Mouse (Mus musculus) stomach, postnatal 0 days (tissue): ENCODE measurements around the gene Klf15. TPM values are rescaled to one million over a fixed set of nuclear protein-coding genes. Genes with fewer than 3 reads are reported as not detected.

Experiments
- ATAC-seq: fragments of 200-750 bp; cut with Nextera tagmentation; 2 replicates; pipeline ENCODE4 v1.8.0; 2017; ENCODE audit not compliant: low FRiP score, low TSS enrichment
- DNase-seq: peaks from one replicate; pipeline ENCODE4 v3.0.0-alpha.2; 2016; ENCODE audit warnings: low spot score
- H3K27ac ChIP-seq: fragments of 300-500 bp; sonication (generic); replicated peaks from 2 replicates; pipeline ENCODE4 v1.5.1; 2014; ENCODE audit warnings: mild to moderate bottlenecking, control low read depth
- H3K27me3 ChIP-seq: fragments of 300-500 bp; sonication (generic); 2 replicates; pipeline ENCODE4 v1.6.1; 2014; ENCODE audit warnings: low read length; ENCODE audit not compliant: control insufficient read depth, insufficient read depth
- H3K36me3 ChIP-seq: fragments of 300-500 bp; sonication (generic); 2 replicates; pipeline ENCODE4 v1.6.1; 2014; ENCODE audit warnings: low read length, mixed read lengths; ENCODE audit not compliant: control insufficient read depth, insufficient read depth
- H3K4me1 ChIP-seq: fragments of 300-500 bp; sonication (generic); replicated peaks from 2 replicates; pipeline ENCODE4 v1.6.1; 2014; ENCODE audit warnings: antibody characterized with exemption; ENCODE audit not compliant: control insufficient read depth, insufficient read depth
- H3K4me2 ChIP-seq: fragments of 300-500 bp; sonication (generic); replicated peaks from 2 replicates; pipeline ENCODE4 v1.6.1; 2014; ENCODE audit warnings: low read depth, mild to moderate bottlenecking, control low read depth, moderate library complexity
- H3K4me3 ChIP-seq: fragments of 300-500 bp; sonication (generic); 2 replicates; pipeline ENCODE4 v1.5.1; 2014; ENCODE audit warnings: low read depth, low read length, control low read depth
- H3K9ac ChIP-seq: fragments of 300-500 bp; sonication (generic); 2 replicates; pipeline ENCODE4 v1.6.1; 2014; ENCODE audit warnings: mild to moderate bottlenecking, low read length, control low read depth, mixed read lengths
- H3K9me3 ChIP-seq: fragments of 300-500 bp; sonication (generic); 2 replicates; pipeline ENCODE4 v1.6.1; 2016; ENCODE audit warnings: low read length; ENCODE audit not compliant: control insufficient read depth
- CTCF ChIP-seq: IDR thresholded peaks from 2 replicates; pipeline ENCODE4 v1.5.1; 2016; ENCODE audit warnings: antibody characterized with exemption, low read depth, mild to moderate bottlenecking, moderate library complexity
- EP300 ChIP-seq: optimal IDR thresholded peaks from 2 replicates; pipeline ENCODE3; 2016; ENCODE audit warnings: antibody characterized with exemption
- WGBS: fragments of 180-500 bp; shearing (Covaris S2); extraction: QIAGEN DNeasy Blood & Tissue Kit; methylation state at CpG from one replicate; pipeline ENCODE4 v1.1.7; 2014; 5-methylcytosine and 5-hydroxymethylcytosine counted together
- polyA plus RNA-seq: library from polyadenylated mRNA; unstranded; fragments of >200 nt; fragmentation: Nextera tagmentation; extraction: Ambion mirVana; gene quantifications from 2 replicates; pipeline ENCODE4 v1.2.1, GENCODE M21; 2015

The Klf15 gene
- polyA plus RNA-seq, result 4.1 and 4.2 TPM in 2 replicates

DNA sequence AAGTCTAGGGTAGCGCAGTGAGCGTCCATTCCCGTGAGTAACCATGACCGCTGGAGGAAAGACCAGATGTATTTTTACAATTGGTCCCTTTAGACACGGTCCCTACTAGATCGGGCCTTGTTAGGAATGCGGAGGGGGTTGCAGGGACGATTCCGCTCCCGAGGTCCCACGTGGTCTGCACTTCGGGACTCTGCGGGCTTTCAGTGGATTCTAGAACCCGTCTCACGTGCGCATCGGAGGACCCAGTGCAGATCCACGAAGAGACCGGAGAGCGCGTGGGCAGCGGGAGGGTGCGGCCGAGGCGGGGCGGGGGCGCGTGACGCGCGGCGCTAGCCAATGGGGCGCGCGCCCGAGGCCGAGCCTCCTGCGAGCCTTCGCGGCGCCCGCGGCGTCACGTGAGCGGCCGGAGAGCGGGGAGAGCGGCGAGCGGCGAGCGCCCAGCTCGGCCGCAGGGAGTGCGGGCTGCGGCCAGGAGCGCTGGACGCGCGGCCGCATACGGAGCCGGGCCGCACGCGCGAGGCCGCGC, at the start of gene Klf15:
Gene Klf15 (plus strand): TSS at position 396 of the 526 bp plus-strand sequence.
- H3K27ac ChIP-seq, result peak within 1 kb of the TSS; percentile 71
- no peaks in the 10 kb centered on the region for H3K36me3 ChIP-seq
- H3K27me3 ChIP-seq, result peaks cover 3% of the 10 kb centered on the region; the same call in 1 of the 2 replicates
- WGBS, result 0% methylated on average over 54 of the region's 70 CpGs
- H3K9ac ChIP-seq, result peak within 1 kb of the TSS; percentile 76
- TF ChIP-seq EP300 (no peak), CTCF (no peak)
- H3K4me1 ChIP-seq, result no peaks in the 10 kb centered on the region
- ATAC-seq (peak; percentile 78), DNase-seq (peak; percentile 84)
- peak within 1 kb of the TSS; percentile 64 for H3K4me3 ChIP-seq
- H3K9me3 ChIP-seq, result no peaks in the 10 kb centered on the region
- H3K4me2 ChIP-seq, result peak within 1 kb of the TSS; percentile 100

DNA sequence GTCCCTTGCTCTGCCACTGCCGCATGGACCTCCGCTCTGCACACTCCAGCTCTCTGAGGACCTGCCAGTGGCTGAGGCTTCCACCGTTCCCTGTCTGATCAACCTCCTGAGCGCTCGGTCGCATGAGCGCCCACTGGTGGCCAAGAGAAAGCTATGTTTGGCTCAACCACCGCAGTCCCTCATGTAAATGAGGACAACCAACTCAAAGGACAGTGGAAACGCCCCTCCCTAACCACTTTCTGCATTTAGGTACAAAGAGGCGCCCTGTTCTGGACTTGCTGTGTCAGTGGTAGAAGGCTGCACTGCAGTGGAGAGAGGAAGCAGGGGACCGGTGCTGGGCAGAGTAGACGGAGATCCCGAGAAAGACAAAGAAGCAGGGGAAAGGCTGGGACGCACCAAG, 39.8 kb upstream of the Klf15 start:
- H3K9ac ChIP-seq, result no peak overlapping the region; the same call in 1 of the 2 replicates
- peak; percentile 76 for ATAC-seq
- 5% methylated on average over 14 of the region's 14 CpGs for WGBS
- peak overlapping the region; percentile 41 for H3K4me2 ChIP-seq
- H3K9me3 ChIP-seq, result no peaks in the 10 kb centered on the region
- no peaks in the 10 kb centered on the region for H3K4me1 ChIP-seq
- no peaks in the 10 kb centered on the region for H3K36me3 ChIP-seq
- H3K4me3 ChIP-seq, result no peak overlapping the region
- peak; percentile 77 for DNase-seq
- no peaks in the 10 kb centered on the region for H3K27me3 ChIP-seq
- TF ChIP-seq CTCF, result peak; percentile 97
- no peak for TF ChIP-seq EP300
- no peak overlapping the region for H3K27ac ChIP-seq

DNA sequence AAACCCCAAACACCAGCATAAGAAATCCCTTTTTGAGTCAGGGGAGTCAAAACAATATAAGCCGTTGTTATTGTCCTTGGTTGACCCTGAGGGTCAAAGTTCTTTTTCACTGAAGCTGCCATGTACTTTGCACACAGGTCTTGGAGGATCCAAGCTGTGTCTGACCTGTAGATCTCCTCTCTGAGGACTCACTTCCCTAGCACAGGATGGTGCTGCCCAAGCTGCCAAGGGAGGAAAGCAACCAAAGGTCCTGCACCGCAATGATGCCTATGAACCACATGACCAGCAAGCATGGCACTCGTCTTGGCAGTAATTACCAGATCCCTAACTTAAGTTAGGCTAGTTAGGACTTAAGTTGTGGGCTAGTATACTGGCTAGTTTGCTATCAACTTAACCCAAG, 37.0 kb upstream of the Klf15 start:
- no peak for TF ChIP-seq EP300
- TF ChIP-seq CTCF, result no peak
- no peak overlapping the region for H3K9ac ChIP-seq

GRCm38 (mm10) chr6:90426003-90426402, 36.4 kb upstream of the Klf15 start:
- H3K27me3 ChIP-seq, result no peaks in the 10 kb centered on the region
- no peak overlapping the region for H3K4me2 ChIP-seq
- no peaks in the 10 kb centered on the region for H3K9me3 ChIP-seq
- no peak overlapping the region for H3K9ac ChIP-seq
- TF ChIP-seq EP300, result no peak
- no peak for TF ChIP-seq CTCF
- H3K36me3 ChIP-seq, result no peaks in the 10 kb centered on the region
- H3K27ac ChIP-seq, result no peak overlapping the region
- DNase-seq (no peak), ATAC-seq (no peak)
- WGBS, result 55% methylated on average over 4 of the region's 4 CpGs
- H3K4me3 ChIP-seq, result no peak overlapping the region
- H3K4me1 ChIP-seq, result no peaks in the 10 kb centered on the region; the same call in 1 of the 2 replicates

More for the DNA sequence above, 37.0 kb upstream of the Klf15 start:
- Histone ChIP-seq H3K4me3 (no peak overlapping the region), H3K27ac (no peak overlapping the region), H3K27me3 (no peaks in the 10 kb centered on the region), H3K4me1 (no peaks in the 10 kb centered on the region; the same call in 1 of the 2 replicates), H3K36me3 (no peaks in the 10 kb centered on the region), H3K9me3 (no peaks in the 10 kb centered on the region), H3K4me2 (no peak overlapping the region)
- DNase-seq (no peak), ATAC-seq (no peak)
- 80% methylated on average over 3 of the region's 3 CpGs for WGBS

- DNase-seq (peak; percentile 81), ATAC-seq (peak; percentile 79)
- Histone ChIP-seq H3K9me3 (no peaks in the 10 kb centered on the region), H3K4me1 (no peaks in the 10 kb centered on the region; the same call in 1 of the 2 replicates), H3K27ac (0 out of 2 replicates have a peak within 1 kb of the TSS, but pooled peaks have one; percentile 18), H3K36me3 (no peaks in the 10 kb centered on the region), H3K4me3 (peak within 1 kb of the TSS; percentile 39), H3K27me3 (no peaks in the 10 kb centered on the region), H3K9ac (peak within 1 kb of the TSS; percentile 43), H3K4me2 (peak within 1 kb of the TSS; percentile 79)
- TF ChIP-seq EP300 (no peak), CTCF (peak; percentile 81)
- WGBS, result 1% methylated on average over 31 of the region's 31 CpGs
Measured at GRCm38 (mm10) chr6:90428380-90428974, 33.9 kb upstream of the Klf15 start, which contains the start of gene Cfap100. Cfap100 (minus strand) TSS chr6:90428797.

DNA sequence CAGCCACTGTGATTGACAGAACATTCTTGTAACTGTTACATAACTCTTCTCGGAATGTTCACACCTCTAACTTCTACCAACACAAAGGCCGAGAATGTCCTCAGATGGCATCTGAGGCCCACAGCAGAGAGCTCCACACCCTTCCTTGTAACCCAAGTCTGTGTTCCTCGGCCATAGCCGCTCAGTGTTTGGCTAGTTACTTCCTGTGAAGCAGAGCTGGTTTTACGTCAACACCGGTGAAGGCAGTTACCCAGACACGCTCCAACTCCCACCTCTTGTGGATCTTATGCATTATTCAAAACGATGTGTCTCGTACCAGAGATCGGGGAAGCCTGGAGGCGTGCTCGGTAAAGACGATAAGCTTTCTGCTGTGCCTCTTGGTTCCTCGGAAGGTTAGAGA, 32.5 kb upstream of the Klf15 start:
- Histone ChIP-seq H3K36me3 (no peaks in the 10 kb centered on the region), H3K9ac (no peak overlapping the region), H3K4me1 (no peaks in the 10 kb centered on the region; the same call in 1 of the 2 replicates), H3K9me3 (no peaks in the 10 kb centered on the region), H3K27ac (no peak overlapping the region), H3K4me3 (no peak overlapping the region), H3K27me3 (no peaks in the 10 kb centered on the region), H3K4me2 (no peak overlapping the region)
- DNase-seq (no peak), ATAC-seq (no peak)
- no peak for TF ChIP-seq CTCF
- TF ChIP-seq EP300, result no peak
- 78% methylated on average over 14 of the region's 14 CpGs for WGBS
